Mouse (Mus musculus) liver, embryonic 15.5 days (tissue): ENCODE measurements around the gene Gm28043. TPM values are rescaled to one million over a fixed set of nuclear protein-coding genes. Genes with fewer than 3 reads are reported as not detected.

Experiments
- ATAC-seq: fragments of 200-750 bp; cut with Nextera tagmentation; 2 replicates; pipeline ENCODE4 v1.8.0; 2017; ENCODE audit warnings: moderate number of reproducible peaks, mild to moderate bottlenecking, moderate library complexity; ENCODE audit not compliant: insufficient read depth
- H3K27ac ChIP-seq: fragments of 300-500 bp; sonication (generic); replicated peaks from 2 replicates; pipeline ENCODE4 v1.5.1; 2015; ENCODE audit warnings: mild to moderate bottlenecking, inconsistent platforms
- H3K27me3 ChIP-seq: fragments of 300-500 bp; sonication (generic); 2 replicates; pipeline ENCODE4 v1.6.1; 2015; ENCODE audit warnings: mild to moderate bottlenecking, inconsistent platforms
- H3K36me3 ChIP-seq: fragments of 300-500 bp; sonication (generic); replicated peaks from 2 replicates; pipeline ENCODE4 v1.6.1; 2015; ENCODE audit warnings: moderate library complexity, mild to moderate bottlenecking, inconsistent platforms
- H3K4me1 ChIP-seq: fragments of 300-500 bp; sonication (generic); replicated peaks from 2 replicates; pipeline ENCODE4 v1.6.1; 2015; ENCODE audit warnings: inconsistent platforms
- H3K4me2 ChIP-seq: fragments of 300-500 bp; sonication (generic); 2 replicates; pipeline ENCODE4 v1.6.1; 2015; ENCODE audit warnings: moderate library complexity, mild to moderate bottlenecking, inconsistent platforms
- H3K4me3 ChIP-seq: fragments of 300-500 bp; sonication (generic); replicated peaks from 2 replicates; pipeline ENCODE4 v1.5.1; 2015; ENCODE audit warnings: mild to moderate bottlenecking, inconsistent platforms
- H3K9ac ChIP-seq: fragments of 300-500 bp; sonication (generic); 2 replicates; pipeline ENCODE4 v1.6.1; 2015; ENCODE audit warnings: moderate library complexity, mild to moderate bottlenecking, inconsistent platforms
- H3K9me3 ChIP-seq: fragments of 300-500 bp; sonication (generic); replicated peaks from 2 replicates; pipeline ENCODE4 v1.6.1; 2016; ENCODE audit warnings: inconsistent platforms
- WGBS: fragments of 180-500 bp; shearing (Covaris S2); methylation state at CpG from one replicate; pipeline ENCODE4 v1.1.7; 2015; ENCODE audit warnings: mixed read lengths; ENCODE audit not compliant: insufficient replicate concordance; 5-methylcytosine and 5-hydroxymethylcytosine counted together
- microRNA-seq: library from miRNA; unstranded; fragments of <30 nt; microRNA quantifications from one replicate; pipeline ENCODE4, GENCODE M21; 2016
- polyA plus RNA-seq: library from polyadenylated mRNA; unstranded; fragments of >200 nt; fragmentation: Nextera tagmentation; extraction: Ambion mirVana; gene quantifications from 2 replicates; pipeline ENCODE4 v1.2.1, GENCODE M21; 2015

Gene Gm28043
- polyA plus RNA-seq, 1 experiment from 2014 or later, result 1.1 TPM

GRCm38 (mm10) chr17:29730510-29731265 is 116.0 kb downstream of the Gm28043 start:
- no peak overlapping the region for H3K4me3 ChIP-seq
- no peak overlapping the region for H3K4me2 ChIP-seq
- H3K9ac ChIP-seq, result no peak overlapping the region
- peaks cover 4% of the 10 kb centered on the region; the same call in 1 of the 2 replicates for H3K4me1 ChIP-seq
- no peaks in the 10 kb centered on the region for H3K27me3 ChIP-seq
- H3K27ac ChIP-seq, result no peak overlapping the region
- H3K9me3 ChIP-seq, result no peaks in the 10 kb centered on the region
- H3K36me3 ChIP-seq, result no peaks in the 10 kb centered on the region
- no peak for ATAC-seq
- 62% methylated on average over 13 of the region's 13 CpGs for WGBS

- H3K9me3 ChIP-seq, result no peaks in the 10 kb centered on the region
- WGBS, result 48% methylated on average over 12 of the region's 12 CpGs
Measured at GRCm38 (mm10) chr17:29731266-29731952, 116.7 kb downstream of the Gm28043 start.

GRCm38 (mm10) chr17:29731953-29732325 is 117.3 kb downstream of the Gm28043 start:
- 38% methylated on average over 6 of the region's 6 CpGs for WGBS

More at GRCm38 (mm10) chr17:29731266-29731952, 116.7 kb downstream of the Gm28043 start:
- Histone ChIP-seq H3K4me2 (no peak overlapping the region), H3K27me3 (0 out of 2 replicates have a peak, but pooled peaks cover 1% of the 10 kb centered on the region), H3K36me3 (no peaks in the 10 kb centered on the region), H3K27ac (no peak overlapping the region), H3K9ac (no peak overlapping the region), H3K4me1 (peaks cover 4% of the 10 kb centered on the region; the same call in 1 of the 2 replicates), H3K4me3 (no peak overlapping the region)
- ATAC-seq, result no peak

GRCm38 (mm10) chr17:29732522-29732921 is 117.8 kb downstream of the Gm28043 start:
- H3K27ac ChIP-seq, result no peak overlapping the region
- no peaks in the 10 kb centered on the region for H3K36me3 ChIP-seq
- ATAC-seq, result no peak
- no peak overlapping the region for H3K4me2 ChIP-seq
- WGBS, result 68% methylated on average over 2 of the region's 2 CpGs
- no peak overlapping the region for H3K4me3 ChIP-seq
- no peaks in the 10 kb centered on the region for H3K9me3 ChIP-seq
- 0 out of 2 replicates have a peak, but pooled peaks cover 3% of the 10 kb centered on the region for H3K27me3 ChIP-seq
- H3K4me1 ChIP-seq, result peaks cover 4% of the 10 kb centered on the region; the same call in 1 of the 2 replicates
- no peak overlapping the region for H3K9ac ChIP-seq

More at GRCm38 (mm10) chr17:29731953-29732325, 117.3 kb downstream of the Gm28043 start:
- Histone ChIP-seq H3K9me3 (no peaks in the 10 kb centered on the region), H3K27ac (no peak overlapping the region), H3K4me3 (no peak overlapping the region), H3K27me3 (0 out of 2 replicates have a peak, but pooled peaks cover 3% of the 10 kb centered on the region), H3K9ac (no peak overlapping the region), H3K36me3 (no peaks in the 10 kb centered on the region), H3K4me2 (no peak overlapping the region), H3K4me1 (peaks cover 4% of the 10 kb centered on the region; the same call in 1 of the 2 replicates)
- no peak for ATAC-seq

GRCm38 (mm10) chr17:29736448-29737014 is 121.9 kb downstream of the Gm28043 start:
- Histone ChIP-seq H3K4me2 (no peak overlapping the region), H3K36me3 (no peaks in the 10 kb centered on the region), H3K27ac (no peak overlapping the region), H3K9me3 (no peaks in the 10 kb centered on the region), H3K9ac (no peak overlapping the region), H3K27me3 (peaks cover 7% of the 10 kb centered on the region; the same call in 1 of the 2 replicates), H3K4me3 (no peak overlapping the region), H3K4me1 (peaks cover 7% of the 10 kb centered on the region; the same call in 1 of the 2 replicates)
- 67% methylated on average over 15 of the region's 15 CpGs for WGBS
- no peak for ATAC-seq

GRCm38 (mm10) chr17:29737849-29738804 is 123.5 kb downstream of the Gm28043 start:
- no peak overlapping the region for H3K4me3 ChIP-seq
- no peak for ATAC-seq
- H3K27me3 ChIP-seq, result peaks cover 9% of the 10 kb centered on the region; the same call in 1 of the 2 replicates
- H3K9me3 ChIP-seq, result no peaks in the 10 kb centered on the region
- peaks cover 7% of the 10 kb centered on the region; the same call in 1 of the 2 replicates for H3K4me1 ChIP-seq
- no peak overlapping the region for H3K4me2 ChIP-seq
- H3K9ac ChIP-seq, result no peak overlapping the region
- H3K27ac ChIP-seq, result no peak overlapping the region
- no peaks in the 10 kb centered on the region for H3K36me3 ChIP-seq
- 22% methylated on average over 22 of the region's 22 CpGs for WGBS

GRCm38 (mm10) chr17:29747466-29747865 is 132.8 kb downstream of the Gm28043 start:
- H3K9ac ChIP-seq, result no peak overlapping the region
- H3K4me3 ChIP-seq, result no peak overlapping the region
- ATAC-seq, result no peak
- H3K4me2 ChIP-seq, result no peak overlapping the region
- no peaks in the 10 kb centered on the region for H3K36me3 ChIP-seq
- WGBS, result 58% methylated on average over 6 of the region's 6 CpGs
- no peaks in the 10 kb centered on the region for H3K9me3 ChIP-seq
- peaks cover 40% of the 10 kb centered on the region for H3K27me3 ChIP-seq
- H3K27ac ChIP-seq, result no peak overlapping the region
- H3K4me1 ChIP-seq, result no peaks in the 10 kb centered on the region

Small RNA genes lying within 50 kb of the gene (microRNA-seq; reads per million reads assigned to microRNA genes)
- not detected for gene Mir7667

Other genes starting within 250 kb of the Gm28043 start
- gene Pim1, start 124.1 kb upstream of the Gm28043 start, polyA plus RNA-seq, result 93.3 and 93.5 TPM in 2 replicates
- gene Gm17657, start 65.2 kb upstream of the Gm28043 start, polyA plus RNA-seq, result not detected in 2 replicates
- gene Tbc1d22b, start 65.1 kb upstream of the Gm28043 start, polyA plus RNA-seq, result 2.9 and 3.3 TPM in 2 replicates
- gene Tmem217, start 62.5 kb upstream of the Gm28043 start, polyA plus RNA-seq, result 0.10 and 0.23 TPM in 2 replicates
- 36.7 and 40.1 TPM in 2 replicates for gene Rnf8, start 86 bp upstream of the Gm28043 start, polyA plus RNA-seq
- 57.1 and 65.1 TPM in 2 replicates for gene Cmtr1, start 45.7 kb downstream of the Gm28043 start, polyA plus RNA-seq
- gene Ccdc167, start 102.2 kb downstream of the Gm28043 start, polyA plus RNA-seq, result 5.3 and 5.6 TPM in 2 replicates